13 mouse cellular contexts compared by ENCODE assay signal in genomic region chr10:121556263-121556662, GRCm38 (mm10). TPM values are rescaled to one million over a fixed set of nuclear protein-coding genes. Genes with fewer than 3 reads are reported as not detected.
A peak's percentile ranks its signal among the peaks of the same experiment; 100 is the strongest.
DNase-seq lines count a peak whose midpoint lies in the region; ATAC-seq and TF ChIP-seq lines count a peak whose summit lies in the region.
"Had no signal": no experiment of that assay in that cellular context is flagged by ENCODE, and none has a peak within 500 bp of the region (broad histone marks: within the 10 kb centered on the region; RNA-seq: fewer than 3 reads in every experiment).

No protein-coding gene starts in this region.

- no peak for TF ChIP-seq POLR2A in lung, adult 2 months (IDR thresholded peaks at IDR 0.05; ENCODE audit: borderline replicate concordance, extremely low read depth, low read depth, low read length)
- TF ChIP-seq POLR2A in bone marrow, adult 2 months (IDR thresholded peaks at IDR 0.05; ENCODE audit: borderline replicate concordance, control insufficient read depth, low read depth, low read length) = no peak

- no peak overlapping the region for H3K4me2 ChIP-seq in liver, embryonic 16.5 days (ENCODE audit: low read depth, low read length)
- H3K4me2 ChIP-seq: heart, embryonic 13.5 days had no signal

- WGBS in lung, adult 2 months = 73% methylated on average over 6 of the region's 6 CpGs
- 65% methylated on average over 6 of the region's 6 CpGs for WGBS in bone marrow, adult 2 months
- WGBS in liver, embryonic 16.5 days (ENCODE audit: insufficient replicate concordance) = 62% methylated on average over 6 of the region's 6 CpGs

- no peaks in the 10 kb centered on the region for H3K27me3 ChIP-seq in liver, embryonic 16.5 days (ENCODE audit: control insufficient read depth, insufficient read depth, low read depth, low read length)
- H3K27me3 ChIP-seq: heart, embryonic 13.5 days had no signal

- H3K4me1 ChIP-seq in lung, adult 2 months (ENCODE audit: control insufficient read depth, insufficient read depth, low read length) = no peaks in the 10 kb centered on the region
- no peaks in the 10 kb centered on the region for H3K4me1 ChIP-seq in bone marrow, adult 2 months (ENCODE audit: control insufficient read depth, insufficient read depth, low read length)
- H3K4me1 ChIP-seq in liver, embryonic 16.5 days (ENCODE audit: control insufficient read depth, low read depth, low read length) = no peaks in the 10 kb centered on the region
- H3K4me1 ChIP-seq: heart, embryonic 13.5 days had no signal

- H3K27ac ChIP-seq in bone marrow, adult 2 months (ENCODE audit: control insufficient read depth, insufficient read depth, low read depth, low read length, poor library complexity) = no peak overlapping the region
- H3K27ac ChIP-seq in liver, embryonic 16.5 days (ENCODE audit: low read length) = no peak overlapping the region
- H3K27ac ChIP-seq: heart, embryonic 13.5 days; macrophage had no signal

- peak; percentile 39; the same call in 1 of the 2 replicates for TF ChIP-seq CTCF in lung, adult 2 months (IDR thresholded peaks at IDR 0.05; ENCODE audit: insufficient read depth, low read length)
- TF ChIP-seq CTCF in bone marrow, adult 2 months (IDR thresholded peaks at IDR 0.05; ENCODE audit: control insufficient read depth, insufficient read depth, low read length) = peak; percentile 57; the same call in 1 of the 2 replicates

- no peak for DNase-seq in frontal cortex, postnatal 10 days (ENCODE audit: low spot score in 2 of 2)
- no peak for DNase-seq in lung, adult 2 months
- no peak for DNase-seq in lung, postnatal 4 days
- DNase-seq in urinary bladder, postnatal 14 days (ENCODE audit: low spot score) = no peak
- no peak for DNase-seq in kidney, postnatal 10 days
- DNase-seq: adrenal gland, postnatal 14 days; spleen, adult 18-20 months had no signal

- peaks cover 64% of the 10 kb centered on the region for H3K36me3 ChIP-seq in liver, embryonic 16.5 days (ENCODE audit: control insufficient read depth, insufficient read depth)

- H3K4me3 ChIP-seq in lung, adult 2 months (replicated peaks; ENCODE audit: extremely low read depth, low read depth, low read length) = no peak overlapping the region
- H3K4me3 ChIP-seq in bone marrow, adult 2 months (replicated peaks; ENCODE audit: control insufficient read depth, low read depth, low read length) = no peak overlapping the region
- H3K4me3 ChIP-seq in liver, embryonic 16.5 days (ENCODE audit: low read depth, low read length) = no peak overlapping the region
- H3K4me3 ChIP-seq: erythroblast, embryonic 14.5 days; heart, embryonic 13.5 days had no signal

- H3K9ac ChIP-seq in liver, embryonic 16.5 days (ENCODE audit: low read depth, low read length) = no peak overlapping the region
- H3K9ac ChIP-seq: heart, embryonic 13.5 days had no signal

- peak; percentile 18; the same call in 1 of the 2 replicates for ATAC-seq in frontal cortex, adult (ENCODE audit: low TSS enrichment)
- ATAC-seq in liver, embryonic 16.5 days (ENCODE audit: low read depth) = peak; percentile 62; the same call in 1 of the 2 replicates

- H3K9me3 ChIP-seq in liver, embryonic 16.5 days (replicated peaks; ENCODE audit: control insufficient read depth, low read length) = no peaks in the 10 kb centered on the region
- H3K9me3 ChIP-seq: heart, embryonic 13.5 days had no signal

RNA-seq across cellular contexts. Expression of gene Tbk1, which starts 30.3 kb away (rescaled TPM):
- polyA plus RNA-seq in lung, adult 2 months (2012; rRNA removed) = 8.9 and 20.4 TPM in 2 replicates
- polyA plus RNA-seq in bone marrow, adult 2 months (2011; ENCODE audit: insufficient read depth, insufficient read length, low replicate concordance, missing spikeins) = 11.2 and 31.3 TPM in 2 replicates
- polyA plus RNA-seq in liver, embryonic 16.5 days (2015; fragmentation: Nextera tagmentation; extraction: Ambion mirVana) = 19.8 and 20.5 TPM in 2 replicates
